Mouse (Mus musculus) monocyte, adult 2 months (primary cell): ENCODE data around the gene B3gntl1.

Source experiments
- DNase-seq, 2 experiments: peaks; one replicate each; pipeline ENCODE4 v3.0.0; 2022; ENCODE audit warnings: low spot score in 2 of 2, low read depth in 1 of 2

B3gntl1 gene

DNA sequence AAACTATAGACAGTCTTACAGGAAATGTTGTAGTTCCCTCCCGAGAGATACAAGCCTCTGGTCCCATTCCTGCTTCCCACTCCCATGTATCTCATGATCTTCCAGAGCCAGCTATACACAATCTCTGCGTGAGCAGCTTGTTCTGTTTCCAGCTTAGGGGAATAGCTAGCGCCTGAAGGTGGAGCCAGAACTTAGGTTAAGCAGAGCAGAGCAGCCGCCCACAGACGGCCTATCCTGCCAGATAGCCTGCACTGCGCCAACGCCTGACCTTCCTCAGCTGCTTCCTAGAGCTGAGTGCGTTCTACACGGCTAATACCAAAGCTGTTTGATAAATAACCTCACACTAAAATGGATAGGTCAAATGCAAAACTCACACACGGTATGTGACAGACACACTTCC is 23.1 kb downstream of the B3gntl1 start:
- no peak for DNase-seq

DNA sequence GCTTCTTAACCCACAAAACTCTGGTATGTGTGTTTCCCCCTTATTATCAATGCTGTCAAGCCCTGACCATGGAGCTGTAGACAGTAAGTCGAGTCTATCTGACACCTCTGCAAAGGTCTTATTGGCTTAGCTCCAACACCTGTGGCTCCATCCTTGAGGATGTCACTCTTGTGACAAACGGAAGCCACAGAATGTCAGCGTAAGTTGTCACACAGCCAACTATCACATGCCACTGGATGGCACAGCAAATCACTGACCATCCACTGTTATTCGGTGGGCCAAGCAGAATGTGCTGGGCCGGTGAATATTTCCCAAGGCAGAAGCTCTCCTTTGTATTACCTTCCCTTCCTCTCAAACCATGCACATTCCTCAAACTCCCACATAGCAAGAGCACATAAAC is 24.8 kb downstream of the B3gntl1 start:
- no peak for DNase-seq

DNA sequence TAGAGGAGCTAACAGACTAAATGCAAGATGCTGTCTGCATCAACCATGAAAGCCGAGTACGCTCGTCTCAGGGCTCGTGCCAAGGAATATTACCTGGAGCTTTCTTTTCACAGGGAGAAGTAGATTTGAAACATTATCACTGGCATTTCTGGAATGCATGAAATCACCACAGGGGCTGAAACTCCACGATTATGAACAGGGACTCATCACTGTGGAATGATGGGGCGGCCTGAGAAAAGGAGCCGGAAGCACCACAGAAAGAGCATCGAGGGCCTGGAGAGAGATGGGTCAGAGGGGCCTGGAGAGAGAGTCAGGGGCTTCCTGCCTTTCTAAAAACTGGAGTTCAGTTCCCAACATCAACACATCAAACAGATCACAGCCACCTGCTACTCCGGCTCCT is 25.6 kb downstream of the B3gntl1 start:
- no peak for DNase-seq

DNA sequence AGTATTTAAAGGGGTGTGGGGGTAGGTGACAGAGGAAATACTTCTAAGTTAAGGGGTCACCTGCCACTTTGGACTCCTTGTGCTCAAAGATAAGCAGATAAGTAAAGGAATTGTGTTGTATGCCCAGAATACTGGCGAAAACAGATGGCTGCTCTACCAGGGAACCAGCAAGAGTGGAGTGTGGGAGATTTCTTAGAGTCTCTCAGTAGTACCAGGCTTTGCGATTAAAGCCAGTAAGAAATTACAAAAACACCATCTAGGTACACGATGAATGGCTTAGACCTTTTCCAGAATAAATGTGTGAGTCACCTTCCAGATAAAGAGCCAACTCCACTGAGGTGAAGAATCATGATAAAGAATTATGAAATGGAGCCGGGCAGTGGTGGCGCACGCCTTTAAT is 27.6 kb downstream of the B3gntl1 start:
- DNase-seq: no peak

DNA sequence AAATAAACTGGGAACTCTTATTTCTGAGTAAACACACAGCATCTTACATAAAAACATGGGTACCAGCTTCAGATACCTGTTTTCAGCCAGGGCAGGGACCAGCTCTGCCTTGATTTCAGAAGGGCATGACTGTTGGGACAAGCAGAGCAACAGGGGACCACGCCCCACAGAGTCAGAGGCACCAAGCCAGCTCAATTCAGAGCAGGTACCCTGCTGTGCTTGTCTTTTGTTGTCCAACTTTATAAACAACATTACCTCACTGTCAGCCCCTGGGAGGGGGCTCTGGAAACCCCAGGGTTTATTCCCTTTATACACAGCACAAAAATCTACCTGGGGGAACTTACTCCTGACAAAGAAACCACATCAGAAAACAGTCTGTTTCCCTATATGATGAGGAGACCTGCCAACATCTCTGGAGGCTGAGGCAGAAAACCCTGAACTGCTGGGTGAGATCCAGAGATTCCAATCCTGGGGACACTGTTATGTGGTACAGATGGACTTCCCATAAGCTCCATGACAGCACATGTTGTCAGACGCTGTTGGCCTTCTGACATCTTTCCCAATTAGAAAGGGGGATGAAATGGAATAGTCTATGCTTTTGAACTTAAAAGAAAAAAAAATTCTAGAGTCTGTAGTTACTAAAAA is 31.3 kb downstream of the B3gntl1 start:
- DNase-seq: no peak

DNA sequence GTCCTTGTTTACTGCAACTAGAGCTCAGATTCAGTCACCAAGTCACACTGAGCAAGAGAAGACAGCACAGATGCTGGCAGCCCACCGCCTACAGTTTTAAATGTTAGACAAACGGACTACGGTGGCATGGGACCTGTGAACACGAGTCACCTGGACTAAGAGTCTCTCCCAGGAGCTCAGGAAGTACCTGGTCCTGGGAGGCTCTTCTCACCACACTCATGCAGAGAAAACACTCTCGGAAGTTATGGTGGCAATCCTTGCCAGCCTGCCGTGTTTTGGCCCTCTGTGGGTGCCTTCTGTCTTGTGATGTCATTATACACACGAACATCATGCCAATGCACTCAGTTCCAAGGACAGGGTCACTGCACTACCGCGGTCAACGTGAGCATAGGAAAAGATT is 36.3 kb downstream of the B3gntl1 start:
- no peak for DNase-seq

DNA sequence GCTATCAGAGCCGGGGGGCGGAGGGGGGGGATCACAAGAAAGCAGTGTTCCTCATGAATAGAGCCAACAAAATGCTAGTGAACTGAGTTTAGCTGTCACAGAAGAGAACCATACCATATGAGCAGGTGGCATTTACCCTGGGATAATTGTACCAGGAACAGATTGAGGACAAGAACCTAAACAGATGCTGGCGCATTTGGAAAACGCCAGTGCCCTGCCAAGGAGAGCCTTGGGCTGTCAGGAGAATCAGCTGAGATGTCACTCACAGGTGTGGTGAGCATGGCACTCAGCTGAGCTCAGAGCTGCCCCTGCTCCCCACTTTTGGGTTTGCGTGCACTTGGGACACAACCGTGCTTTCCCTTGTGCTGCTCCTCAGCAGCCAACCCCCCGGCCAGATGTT is 41.5 kb downstream of the B3gntl1 start:
- DNase-seq: no peak

DNA sequence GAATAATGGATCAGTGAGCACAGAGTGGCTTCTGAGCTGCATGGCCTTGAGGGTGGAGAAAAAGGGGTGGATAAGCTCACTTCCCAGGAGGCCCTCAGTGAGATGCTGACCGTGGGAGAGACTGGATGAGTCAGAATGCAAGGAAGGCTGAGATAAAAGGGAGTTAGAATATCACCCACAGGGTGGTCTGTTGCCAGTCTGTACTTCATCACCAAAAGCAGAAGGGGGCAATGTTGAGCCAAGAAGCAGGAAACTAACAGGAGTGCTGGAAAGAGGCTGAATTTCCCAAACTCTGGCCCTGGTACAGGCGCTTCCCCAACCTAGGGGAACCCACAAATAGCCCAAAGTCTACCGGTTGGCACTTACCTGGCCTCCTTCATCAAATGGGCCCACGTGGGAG is 42.5 kb downstream of the B3gntl1 start:
- no peak for DNase-seq

DNA sequence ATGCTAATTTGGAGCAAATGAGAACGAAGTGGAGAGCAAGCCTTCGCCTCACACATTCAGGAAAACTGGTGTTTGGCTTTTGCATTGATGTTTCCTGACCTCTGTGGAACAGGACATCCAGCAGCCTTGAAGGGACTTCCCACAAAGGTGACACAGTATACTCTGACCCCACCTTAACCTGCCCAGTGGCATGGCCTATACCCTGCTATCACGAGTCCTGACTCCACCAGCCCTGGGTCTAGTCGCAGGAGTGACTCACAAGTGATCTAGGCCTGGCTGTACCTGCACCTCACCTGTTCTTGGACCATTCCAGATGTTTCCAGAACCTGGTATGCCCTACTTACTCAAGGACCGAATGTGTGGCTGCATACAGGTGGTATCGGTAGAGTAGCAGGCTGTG is 43.4 kb downstream of the B3gntl1 start:
- no peak for DNase-seq

DNA sequence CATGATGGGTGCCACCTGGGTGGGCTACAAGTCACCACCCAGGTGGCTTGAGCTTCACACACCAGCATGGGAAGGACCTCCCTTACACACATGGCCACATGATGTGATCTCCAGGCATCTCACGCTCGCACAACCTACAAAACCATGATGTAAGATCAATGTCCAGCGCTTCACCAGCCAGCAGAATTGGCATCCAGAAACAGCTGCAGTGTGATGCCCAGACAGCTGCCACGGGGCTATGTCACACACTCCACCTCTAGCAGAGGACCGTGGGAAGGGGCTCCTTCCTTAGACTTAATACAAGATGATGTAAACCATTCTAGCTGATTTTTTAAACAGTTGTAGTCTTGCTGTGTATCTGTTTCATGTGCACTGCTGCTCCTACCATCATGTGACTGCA is 45.4 kb downstream of the B3gntl1 start:
- DNase-seq: no peak

DNA sequence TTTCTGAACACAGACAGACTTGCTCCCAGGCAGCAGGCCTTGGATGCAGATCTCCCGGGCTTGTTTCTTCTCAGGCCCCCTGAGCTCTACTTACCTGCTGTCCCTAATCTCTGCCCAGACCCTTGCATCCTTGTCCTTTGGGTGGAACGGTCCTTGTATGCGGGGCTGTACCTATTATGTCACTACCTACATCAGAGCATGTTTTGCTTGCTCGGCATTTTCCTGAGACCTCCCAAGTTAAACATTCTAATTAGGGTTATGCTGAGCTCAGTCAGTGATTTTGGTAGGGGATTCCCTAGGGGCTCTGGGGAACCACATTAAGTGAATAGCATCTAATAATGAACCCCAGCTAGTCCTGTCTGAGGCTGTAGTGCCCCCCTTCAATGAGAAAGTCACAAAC is 47.9 kb downstream of the B3gntl1 start:
- DNase-seq: no peak

DNA sequence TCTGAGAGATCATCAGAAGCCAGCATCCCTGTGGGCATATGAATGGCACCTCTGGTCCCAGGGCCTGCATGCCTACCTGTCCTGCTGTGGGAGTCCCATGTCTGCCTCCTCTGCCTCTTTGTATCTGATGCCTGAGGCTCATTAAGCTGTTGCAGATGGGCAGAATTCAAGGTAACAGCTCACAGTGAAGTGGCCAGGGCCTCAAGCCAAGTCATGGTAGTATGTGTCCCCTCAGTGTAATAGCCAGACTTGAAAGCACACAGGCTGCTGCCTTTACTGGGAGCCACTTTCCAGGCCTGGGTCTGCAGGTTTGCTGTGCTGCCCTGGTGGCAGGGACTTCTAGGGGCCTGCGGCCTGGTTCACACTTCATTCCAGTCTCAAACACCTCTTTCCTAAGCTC is 55.6 kb downstream of the B3gntl1 start:
- no peak for DNase-seq

DNA sequence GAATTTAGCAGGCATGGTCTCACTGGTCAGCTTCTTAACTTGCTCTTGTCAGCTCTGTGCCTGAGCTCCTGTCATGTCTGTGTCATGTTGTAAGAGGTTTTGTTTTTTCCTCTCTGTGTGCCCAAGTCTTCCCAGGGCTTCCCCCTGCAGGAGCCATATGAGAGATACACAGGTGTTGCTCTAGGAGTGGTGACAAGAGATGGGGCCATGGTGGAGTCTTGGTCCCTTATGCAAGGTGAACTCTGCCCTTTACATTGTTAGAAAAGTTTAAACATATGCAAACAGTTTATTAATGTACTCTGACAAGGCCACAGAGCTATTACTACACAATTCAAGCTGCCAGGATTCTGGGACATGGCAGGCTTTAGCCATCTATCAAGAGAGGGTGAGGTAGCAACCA is 56.5 kb downstream of the B3gntl1 start:
- DNase-seq: no peak

DNA sequence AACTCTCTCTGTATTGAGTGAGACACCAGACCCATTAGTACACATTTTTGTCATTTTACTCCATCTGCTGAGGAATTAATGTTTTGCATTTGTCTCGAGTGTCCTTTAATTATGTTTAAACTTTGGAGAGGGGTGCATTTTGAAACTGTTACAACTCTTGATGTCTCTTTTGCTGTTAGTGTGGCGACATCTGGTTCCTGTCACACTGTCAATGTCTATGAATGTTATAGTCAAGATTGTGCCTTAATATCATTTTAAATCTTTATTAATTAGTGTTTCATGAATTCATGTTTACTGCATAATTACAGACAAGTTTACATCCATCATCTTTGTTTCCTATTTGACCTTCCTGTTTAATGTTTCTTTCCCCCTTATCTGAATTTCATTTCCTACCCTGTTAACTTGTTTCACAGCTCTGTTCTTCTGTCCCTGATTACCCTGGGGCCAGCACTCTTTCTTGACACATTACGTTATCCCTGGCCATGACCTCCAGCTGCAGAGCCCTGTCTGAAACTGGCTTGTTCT is 56.9 kb downstream of the B3gntl1 start:
- DNase-seq: no peak

DNA sequence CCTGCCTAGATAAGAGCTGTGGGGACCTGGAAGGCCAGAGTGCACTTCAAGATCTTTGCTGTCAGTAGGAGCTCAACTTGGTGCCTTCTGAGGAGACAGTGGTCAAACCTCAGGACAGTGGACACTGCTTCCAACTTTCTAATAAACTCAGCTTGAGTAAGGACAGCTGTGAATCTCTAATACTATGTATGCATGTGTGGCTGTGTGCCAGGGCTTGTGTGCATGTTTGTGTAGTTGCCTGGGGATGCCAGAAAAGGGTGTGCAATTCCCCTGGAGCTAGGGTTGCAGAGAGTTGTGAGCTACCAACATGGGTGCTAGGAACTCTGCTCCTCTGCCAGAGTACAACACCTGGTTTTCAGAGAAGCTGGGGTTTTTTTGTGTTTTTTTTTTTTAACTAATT is 62.0 kb downstream of the B3gntl1 start:
- no peak for DNase-seq

DNA sequence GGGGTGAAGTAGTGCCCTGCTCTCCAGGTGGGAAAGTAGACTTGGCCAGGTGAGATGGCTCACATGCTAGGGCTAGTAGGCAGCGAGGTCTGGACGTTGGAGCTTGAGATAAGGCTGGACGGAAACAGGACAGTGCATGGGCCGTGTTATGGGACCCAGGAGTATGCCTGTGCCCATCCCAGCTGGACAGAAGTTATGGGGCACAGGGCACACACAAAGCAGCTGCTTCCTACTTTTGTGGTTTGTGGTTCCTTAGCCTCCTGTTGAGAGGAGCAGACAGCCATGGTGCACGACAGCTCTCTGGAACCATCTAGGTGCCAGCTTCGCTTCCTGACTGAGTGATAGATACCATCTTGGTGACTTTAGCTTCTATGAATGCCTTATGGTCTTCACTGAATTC is 67.3 kb downstream of the B3gntl1 start:
- DNase-seq: no peak

DNA sequence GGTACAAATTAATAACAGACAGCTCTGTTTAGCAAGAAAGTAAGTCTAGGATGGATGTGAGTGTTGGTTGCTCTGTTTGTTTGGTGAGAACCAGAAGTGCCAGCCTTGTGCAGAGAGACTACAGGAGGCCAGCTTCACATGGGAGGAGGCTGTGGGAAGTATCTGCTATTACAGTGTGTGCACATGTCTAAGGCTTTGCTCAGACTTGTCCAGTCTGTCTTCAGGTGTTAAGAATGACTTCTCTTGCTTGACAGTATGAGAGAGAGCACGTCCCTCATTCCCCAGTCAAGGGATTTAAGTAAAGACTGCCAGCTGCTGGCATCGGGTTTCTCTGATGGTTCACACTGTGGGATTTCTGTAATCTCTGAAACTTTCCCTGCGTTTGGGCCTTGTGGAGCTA is 71.5 kb downstream of the B3gntl1 start:
- DNase-seq: no peak

DNA sequence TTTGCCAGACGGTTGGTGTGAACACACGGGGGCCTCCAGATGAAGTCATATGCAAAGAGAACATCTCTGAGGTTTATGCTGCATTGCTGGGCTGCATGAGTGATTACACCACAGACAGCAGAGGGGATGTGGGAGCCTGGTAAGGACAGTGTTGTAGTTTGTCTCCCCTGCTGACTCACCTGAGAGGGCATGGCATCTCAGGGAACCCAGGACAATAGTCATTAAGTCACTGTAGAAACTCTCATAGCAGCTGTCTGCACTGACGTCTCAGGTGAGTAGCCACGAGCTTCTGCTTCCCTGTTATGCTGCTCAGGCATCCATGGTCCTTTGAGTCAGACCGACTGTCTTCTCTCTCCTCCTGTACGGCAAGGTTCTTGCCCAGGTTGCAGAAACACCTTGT is 75.7 kb downstream of the B3gntl1 start:
- no peak for DNase-seq

DNA sequence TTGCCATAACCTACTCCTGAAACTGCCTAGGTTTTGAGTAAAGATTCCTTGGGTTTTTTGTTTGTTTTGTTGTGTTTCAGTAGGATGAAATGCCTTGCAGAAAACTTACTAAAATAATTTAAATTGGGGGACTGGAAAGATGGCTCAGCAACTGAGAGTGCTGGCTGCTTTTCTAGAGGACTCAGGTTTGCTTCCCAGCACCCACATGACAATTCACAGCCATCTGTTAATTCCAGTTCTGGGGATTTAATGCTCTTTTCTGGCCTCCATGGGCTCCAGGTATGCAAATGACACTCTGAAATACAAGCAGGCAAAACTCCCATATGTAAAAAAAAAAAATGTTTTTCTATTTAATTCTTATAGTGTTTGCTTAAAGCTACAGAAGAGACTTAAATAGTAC is 91.1 kb downstream of the B3gntl1 start:
- no peak for DNase-seq
